Mouse (Mus musculus) adrenal gland, postnatal 25 days (tissue): ENCODE results near the gene Zfp609. TPM values are rescaled to one million over a fixed set of nuclear protein-coding genes. Genes with fewer than 3 reads are reported as not detected.
"Not testable (repeated sequence)": the region's sequence is repeated elsewhere in the genome, so short reads cannot be mapped to it uniquely, and the experiment has no call there.

ENCODE experiments used
- DNase-seq: peaks from one replicate; pipeline ENCODE4 v3.0.0; 2021; ENCODE audit warnings: mixed read lengths
- total RNA-seq: library from RNA; stranded (reverse); gene quantifications from 2 replicates; pipeline ENCODE4 v1.2.3, GENCODE M21; 2021

Zfp609 gene
- total RNA-seq, 1 experiment from 2014 or later = 35.7 TPM

GRCm38 (mm10) chr9:65671431-65671931 lies 155.9 kb downstream of the Zfp609 start:
- DNase-seq = peak; percentile 76

GRCm38 (mm10) chr9:65667701-65668100 lies 159.7 kb downstream of the Zfp609 start, which contains the start of gene Oaz2:
Gene Oaz2 (plus strand): TSS chr9:65668001.
- DNase-seq = no peak

- DNase-seq = peak; percentile 75
These were observed 161.3 kb downstream of the Zfp609 start for GRCm38 (mm10) chr9:65666042-65666441.

- DNase-seq = peak; percentile 63
These were observed 163.2 kb downstream of the Zfp609 start for GRCm38 (mm10) chr9:65664163-65664562.

- no peak for DNase-seq
These were observed 165.9 kb downstream of the Zfp609 start for GRCm38 (mm10) chr9:65661493-65661892.

GRCm38 (mm10) chr9:65661029-65661428 lies 166.3 kb downstream of the Zfp609 start:
- DNase-seq = no peak

- peak; percentile 21 for DNase-seq
These were observed 170.1 kb downstream of the Zfp609 start for GRCm38 (mm10) chr9:65657218-65657617.

GRCm38 (mm10) chr9:65655540-65655939 lies 171.8 kb downstream of the Zfp609 start:
- DNase-seq = no peak

GRCm38 (mm10) chr9:65654700-65655237 lies 172.6 kb downstream of the Zfp609 start:
- DNase-seq = no peak

GRCm38 (mm10) chr9:65653741-65654140 lies 173.6 kb downstream of the Zfp609 start:
- DNase-seq = no peak

GRCm38 (mm10) chr9:65651957-65652356 lies 175.4 kb downstream of the Zfp609 start:
- DNase-seq = not testable (repeated sequence)

GRCm38 (mm10) chr9:65649997-65650396 lies 177.4 kb downstream of the Zfp609 start:
- no peak for DNase-seq

GRCm38 (mm10) chr9:65648730-65649129 lies 178.6 kb downstream of the Zfp609 start:
- DNase-seq = peak; percentile 28

- DNase-seq = no peak
These were observed 180.6 kb downstream of the Zfp609 start for GRCm38 (mm10) chr9:65646782-65647181.

GRCm38 (mm10) chr9:65645984-65646383 lies 181.4 kb downstream of the Zfp609 start:
- no peak for DNase-seq

GRCm38 (mm10) chr9:65644960-65645359 lies 182.4 kb downstream of the Zfp609 start:
- DNase-seq = peak; percentile 40

- DNase-seq = no peak
These were observed 184.8 kb downstream of the Zfp609 start for GRCm38 (mm10) chr9:65642546-65642945.

Other genes with a start within 250 kb of the Zfp609 start
- gene Plekho2, start 247.5 kb downstream of the Zfp609 start, total RNA-seq = 58.2 and 64.5 TPM in 2 replicates
- gene Pif1, start 240.4 kb downstream of the Zfp609 start, total RNA-seq = 1.1 and 1.6 TPM in 2 replicates
- gene Rbpms2, start 197.9 kb downstream of the Zfp609 start, total RNA-seq = 51.5 and 63.3 TPM in 2 replicates
- gene Oaz2, start 159.6 kb downstream of the Zfp609 start, total RNA-seq = 90.9 and 131 TPM in 2 replicates
- 9.4 and 9.8 TPM in 2 replicates for gene Pclaf, start 62.7 kb upstream of the Zfp609 start, total RNA-seq
- 37.2 and 47.8 TPM in 2 replicates for gene Trip4, start 81.2 kb upstream of the Zfp609 start, total RNA-seq
- 22.3 and 25.5 TPM in 2 replicates for gene Csnk1g1, start 81.4 kb upstream of the Zfp609 start, total RNA-seq
- 297 and 304 TPM in 2 replicates for gene Ppib, start 232.7 kb upstream of the Zfp609 start, total RNA-seq
- gene Snx22, start 242.2 kb upstream of the Zfp609 start, total RNA-seq = 0.30 and 0.95 TPM in 2 replicates